Mouse (Mus musculus): ENCODE measurements at regions not wholly inside any gene's neighbourhood (a gene's known extent, or its start where the extent isn't known, plus 50 kb on each side); places are given as distances from the start of the nearest gene placed in this dataset.
"Not testable (repeated sequence)": the region's sequence is repeated elsewhere in the genome, so short reads cannot be mapped to it uniquely, and the experiment has no call there.

- Histone ChIP-seq H3K4me1 (no peaks in the 10 kb centered on the region), H3K9me3 (no peaks in the 10 kb centered on the region), H3K27me3 (no peaks in the 10 kb centered on the region), H3K4me3 (no peak overlapping the region), H3K9ac (no peak overlapping the region), H3K27ac (no peak overlapping the region), H3K36me3 (no peaks in the 10 kb centered on the region), H3K4me2 (replicated peaks) (no peak overlapping the region; the same call in 1 of the 2 replicates)
- peak; percentile 28; the same call in 1 of the 2 replicates for ATAC-seq (ENCODE audit: insufficient number of reproducible peaks, insufficient read depth, low FRiP score, low TSS enrichment)
- WGBS = 27% methylated on average over 16 of the region's 16 CpGs
These were observed 153.7 kb downstream of the Car8 start for GRCm38 (mm10) chr4:8084954-8085639.

DNA sequence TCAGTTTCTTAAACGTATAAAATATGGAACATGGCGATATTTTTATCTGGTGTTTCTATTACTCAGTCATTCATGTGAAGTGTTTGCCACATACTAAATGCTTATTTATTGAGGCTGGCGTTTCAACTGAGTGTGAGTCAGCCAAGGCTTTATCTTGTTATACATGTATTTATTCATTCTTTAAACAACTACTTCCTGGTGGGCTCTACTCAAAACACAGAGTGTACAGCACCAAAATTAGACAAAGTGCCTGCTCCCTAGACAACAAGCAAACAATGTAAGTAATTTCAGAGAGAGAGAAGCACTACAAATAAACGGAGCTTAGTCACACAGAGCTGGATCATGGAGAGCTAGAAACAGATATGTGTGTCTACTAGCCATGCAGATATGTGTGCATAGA lies 159.5 kb downstream of the Car8 start:
- no peaks in the 10 kb centered on the region for H3K36me3 ChIP-seq
- no peaks in the 10 kb centered on the region for H3K27me3 ChIP-seq
- H3K4me3 ChIP-seq = no peak overlapping the region
- no peaks in the 10 kb centered on the region for H3K9me3 ChIP-seq
- H3K27ac ChIP-seq = no peak overlapping the region
- ATAC-seq (ENCODE audit: insufficient number of reproducible peaks, insufficient read depth, low FRiP score, low TSS enrichment) = no peak
- 69% methylated on average over 4 of the region's 4 CpGs for WGBS
- no peak overlapping the region for H3K9ac ChIP-seq
- no peaks in the 10 kb centered on the region for H3K4me1 ChIP-seq
- H3K4me2 ChIP-seq (replicated peaks) = no peak overlapping the region

DNA sequence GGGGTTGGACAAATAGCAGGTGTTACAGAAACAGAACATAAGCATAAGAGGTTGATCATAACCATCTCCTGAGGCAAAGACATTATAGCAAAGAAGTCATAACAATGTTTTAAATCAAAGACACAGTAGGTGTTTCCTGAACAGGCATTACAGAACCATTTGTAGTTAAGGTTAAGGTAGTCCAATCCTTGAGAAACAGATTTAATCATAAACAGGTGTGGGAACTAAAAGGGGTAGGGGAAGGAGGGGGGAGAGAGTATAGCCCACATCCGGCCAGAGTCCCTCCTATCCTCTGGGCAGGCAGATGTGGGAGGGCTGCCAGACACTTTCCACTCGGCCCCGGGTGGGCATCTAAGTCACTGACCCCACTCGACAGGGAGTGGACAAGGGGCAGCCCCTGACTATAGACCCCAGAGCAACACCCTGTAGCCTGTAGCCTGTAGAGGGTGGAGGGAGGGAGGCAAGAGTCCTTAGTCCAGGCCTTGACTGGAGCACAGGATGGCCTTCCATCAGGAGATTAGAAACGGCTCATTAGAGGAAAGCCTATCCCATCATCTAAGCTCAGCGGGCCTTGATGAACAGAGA lies 165.8 kb downstream of the Car8 start:
- no peaks in the 10 kb centered on the region for H3K9me3 ChIP-seq
- no peak overlapping the region for H3K9ac ChIP-seq
- H3K4me1 ChIP-seq = no peaks in the 10 kb centered on the region
- H3K27me3 ChIP-seq = no peaks in the 10 kb centered on the region
- H3K4me2 ChIP-seq (replicated peaks) = no peak overlapping the region
- H3K36me3 ChIP-seq = no peaks in the 10 kb centered on the region
- ATAC-seq (ENCODE audit: insufficient number of reproducible peaks, insufficient read depth, low FRiP score, low TSS enrichment) = no peak; the same call in 1 of the 2 replicates
- no peak overlapping the region for H3K27ac ChIP-seq
- H3K4me3 ChIP-seq = no peak overlapping the region
- 31% methylated on average over 6 of the region's 6 CpGs for WGBS

DNA sequence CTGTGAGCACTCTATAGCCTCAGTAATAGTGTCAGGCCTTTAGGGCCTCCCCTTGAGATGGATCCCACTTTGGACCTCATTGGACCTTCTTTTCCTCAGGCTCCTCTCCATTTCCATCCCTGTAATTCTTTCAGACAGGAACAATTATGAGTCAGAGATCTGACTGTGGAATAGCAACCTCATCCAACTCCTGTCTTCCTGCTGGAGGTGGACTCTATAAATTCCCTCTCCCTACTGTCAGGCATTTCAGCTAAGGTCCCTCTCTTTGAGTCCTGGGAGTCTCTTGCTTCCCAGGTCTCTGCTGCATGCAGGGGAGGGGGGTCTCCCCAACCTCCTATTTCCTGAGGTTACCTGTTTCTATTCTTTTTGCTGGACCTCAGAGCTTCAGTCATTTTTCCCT lies 168.1 kb downstream of the Car8 start:
- H3K27ac ChIP-seq; H3K36me3 ChIP-seq; H3K9me3 ChIP-seq; H3K4me1 ChIP-seq; H3K4me3 ChIP-seq; H3K9ac ChIP-seq; ATAC-seq (ENCODE audit: insufficient number of reproducible peaks, insufficient read depth, low FRiP score, low TSS enrichment); H3K27me3 ChIP-seq; H3K4me2 ChIP-seq (replicated peaks): not testable (repeated sequence)

GRCm38 (mm10) chr4:8068086-8068485 lies 170.8 kb downstream of the Car8 start:
- H3K27ac ChIP-seq = no peak overlapping the region
- 27% methylated on average over 2 of the region's 2 CpGs for WGBS

GRCm38 (mm10) chr4:8041776-8042175 lies 197.1 kb downstream of the Car8 start:
- Histone ChIP-seq H3K27me3 (no peaks in the 10 kb centered on the region), H3K4me2 (replicated peaks) (no peak overlapping the region), H3K4me1 (no peaks in the 10 kb centered on the region), H3K9ac (no peak overlapping the region), H3K36me3 (no peaks in the 10 kb centered on the region), H3K4me3 (no peak overlapping the region), H3K27ac (no peak overlapping the region), H3K9me3 (0 out of 2 replicates have a peak, but pooled peaks cover 9% of the 10 kb centered on the region)
- 72% methylated on average over 4 of the region's 4 CpGs for WGBS
- ATAC-seq (ENCODE audit: insufficient number of reproducible peaks, insufficient read depth, low FRiP score, low TSS enrichment) = no peak

More at GRCm38 (mm10) chr4:8068086-8068485, 170.8 kb downstream of the Car8 start:
- Histone ChIP-seq H3K27me3 (no peaks in the 10 kb centered on the region), H3K9me3 (no peaks in the 10 kb centered on the region), H3K4me2 (replicated peaks) (no peak overlapping the region), H3K4me3 (no peak overlapping the region), H3K9ac (no peak overlapping the region), H3K4me1 (no peaks in the 10 kb centered on the region), H3K36me3 (no peaks in the 10 kb centered on the region)
- no peak for ATAC-seq (ENCODE audit: insufficient number of reproducible peaks, insufficient read depth, low FRiP score, low TSS enrichment)

- no peaks in the 10 kb centered on the region for H3K27me3 ChIP-seq
- H3K9ac ChIP-seq = no peak overlapping the region
- ATAC-seq (ENCODE audit: insufficient number of reproducible peaks, insufficient read depth, low FRiP score, low TSS enrichment) = no peak
- H3K27ac ChIP-seq = no peak overlapping the region
- 85% methylated on average over 1 of the region's 1 CpGs for WGBS
- H3K4me3 ChIP-seq = no peak overlapping the region
- 0 out of 2 replicates have a peak, but pooled peaks cover 5% of the 10 kb centered on the region for H3K9me3 ChIP-seq
- no peaks in the 10 kb centered on the region for H3K4me1 ChIP-seq
- no peak overlapping the region for H3K4me2 ChIP-seq (replicated peaks)
- no peaks in the 10 kb centered on the region for H3K36me3 ChIP-seq
These were observed 201.0 kb downstream of the Car8 start for GRCm38 (mm10) chr4:8037863-8038262.

DNA sequence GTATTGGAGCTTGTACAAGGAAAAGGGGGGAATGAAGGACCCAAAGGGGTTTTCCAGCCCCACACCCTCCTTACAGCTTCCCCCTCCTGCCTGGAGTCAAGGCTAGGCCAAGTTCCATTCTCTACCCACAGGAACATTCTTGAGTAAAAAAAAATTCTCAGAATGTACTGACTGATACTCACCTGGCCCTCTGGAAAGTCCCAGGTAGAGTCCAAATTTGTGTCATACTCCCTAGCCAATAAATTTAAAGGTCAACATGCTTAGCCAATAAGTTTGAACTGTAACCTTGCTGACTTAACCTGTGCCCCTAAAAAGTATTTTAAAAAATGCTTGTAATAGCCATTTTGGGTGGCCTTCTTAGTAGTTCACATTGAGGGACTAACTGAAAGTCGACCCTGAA lies 205.4 kb downstream of the Car8 start:
- not testable (repeated sequence) for H3K9ac ChIP-seq; H3K27me3 ChIP-seq; H3K4me2 ChIP-seq (replicated peaks); H3K36me3 ChIP-seq; H3K4me3 ChIP-seq; H3K9me3 ChIP-seq; H3K27ac ChIP-seq; H3K4me1 ChIP-seq; ATAC-seq (ENCODE audit: insufficient number of reproducible peaks, insufficient read depth, low FRiP score, low TSS enrichment)
- WGBS = 73% methylated on average over 1 of the region's 1 CpGs

DNA sequence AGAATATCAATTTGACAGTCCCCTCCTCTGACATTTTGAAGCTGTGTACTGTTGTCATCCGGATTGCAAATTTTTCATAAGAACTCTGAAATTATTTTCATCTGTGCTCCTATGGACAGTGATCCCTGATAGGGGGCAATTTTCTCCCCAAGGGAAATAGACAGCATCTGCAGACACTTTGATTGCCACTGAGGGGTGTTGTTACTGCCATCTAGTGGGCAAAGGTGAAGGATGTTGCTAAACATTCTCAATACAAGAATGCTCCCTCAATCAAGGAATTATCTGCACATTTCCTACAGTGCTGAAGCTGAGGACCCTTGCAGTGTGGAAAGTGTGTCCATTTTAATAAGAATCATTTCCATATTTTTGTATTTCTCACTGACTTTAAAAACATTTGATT lies 233.7 kb downstream of the Car8 start:
- H3K4me2 ChIP-seq (replicated peaks) = no peak overlapping the region
- H3K4me3 ChIP-seq = no peak overlapping the region
- H3K9me3 ChIP-seq = no peaks in the 10 kb centered on the region
- H3K27ac ChIP-seq = no peak overlapping the region
- H3K27me3 ChIP-seq = no peaks in the 10 kb centered on the region
- no peaks in the 10 kb centered on the region for H3K4me1 ChIP-seq
- WGBS = 7% methylated on average over 1 of the region's 1 CpGs
- ATAC-seq (ENCODE audit: insufficient number of reproducible peaks, insufficient read depth, low FRiP score, low TSS enrichment) = no peak
- no peak overlapping the region for H3K9ac ChIP-seq
- no peaks in the 10 kb centered on the region for H3K36me3 ChIP-seq

DNA sequence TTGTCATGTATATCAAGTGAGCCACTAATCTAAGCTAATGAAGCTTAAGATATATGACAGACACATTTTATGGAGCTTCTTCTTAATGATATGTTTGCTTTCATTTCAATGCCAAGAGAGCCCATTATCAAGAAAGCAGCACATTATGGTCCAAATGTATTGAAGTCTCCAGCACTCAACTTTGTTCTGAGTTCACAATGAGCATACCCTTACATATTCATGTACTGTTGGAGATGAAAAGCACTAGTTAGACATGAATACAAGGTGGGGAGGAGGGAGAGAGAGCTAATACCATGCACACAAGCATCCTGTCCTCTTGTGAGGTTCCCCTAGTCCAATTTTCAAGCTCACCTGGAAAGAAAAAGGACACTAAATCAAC lies 241.3 kb downstream of the Car8 start:
- no peak overlapping the region for H3K27ac ChIP-seq
- H3K4me3 ChIP-seq = no peak overlapping the region
- H3K4me2 ChIP-seq (replicated peaks) = no peak overlapping the region
- H3K9me3 ChIP-seq = no peaks in the 10 kb centered on the region
- H3K9ac ChIP-seq = no peak overlapping the region
- no peak for ATAC-seq (ENCODE audit: insufficient number of reproducible peaks, insufficient read depth, low FRiP score, low TSS enrichment)
- H3K4me1 ChIP-seq = no peaks in the 10 kb centered on the region
- H3K27me3 ChIP-seq = no peaks in the 10 kb centered on the region
- H3K36me3 ChIP-seq = no peaks in the 10 kb centered on the region

GRCm38 (mm10) chr4:7996923-7997574 lies 241.8 kb downstream of the Car8 start:
- Histone ChIP-seq H3K27ac (no peak overlapping the region), H3K4me1 (no peaks in the 10 kb centered on the region), H3K4me3 (no peak overlapping the region), H3K9me3 (no peaks in the 10 kb centered on the region), H3K9ac (no peak overlapping the region), H3K36me3 (no peaks in the 10 kb centered on the region), H3K4me2 (replicated peaks) (no peak overlapping the region), H3K27me3 (no peaks in the 10 kb centered on the region)
- 60% methylated on average over 6 of the region's 6 CpGs for WGBS
- ATAC-seq (ENCODE audit: insufficient number of reproducible peaks, insufficient read depth, low FRiP score, low TSS enrichment) = 0 out of 2 replicates have a peak, but pooled peaks have one; percentile 35

GRCm38 (mm10) chr4:7992944-7993343 lies 245.9 kb downstream of the Car8 start:
- no peak overlapping the region for H3K27ac ChIP-seq
- H3K27me3 ChIP-seq = no peaks in the 10 kb centered on the region

More at GRCm38 (mm10) chr4:7992944-7993343, 245.9 kb downstream of the Car8 start:
- WGBS = 74% methylated on average over 3 of the region's 3 CpGs
- ATAC-seq (ENCODE audit: insufficient number of reproducible peaks, insufficient read depth, low FRiP score, low TSS enrichment) = no peak
- Histone ChIP-seq H3K9me3 (no peaks in the 10 kb centered on the region), H3K4me3 (no peak overlapping the region), H3K9ac (no peak overlapping the region), H3K4me2 (replicated peaks) (no peak overlapping the region), H3K36me3 (no peaks in the 10 kb centered on the region), H3K4me1 (no peaks in the 10 kb centered on the region)

Measured in embryonic facial prominence, embryonic 12.5 days (tissue).